Mouse (Mus musculus): ENCODE results near the gene Fam124a. TPM values are rescaled to one million over a fixed set of nuclear protein-coding genes. Genes with fewer than 3 reads are reported as not detected.

The Fam124a gene
- total RNA-seq (2023), result under 1 TPM in 1 of 2 experiments, not detected in 1; 0.84 TPM

DNA sequence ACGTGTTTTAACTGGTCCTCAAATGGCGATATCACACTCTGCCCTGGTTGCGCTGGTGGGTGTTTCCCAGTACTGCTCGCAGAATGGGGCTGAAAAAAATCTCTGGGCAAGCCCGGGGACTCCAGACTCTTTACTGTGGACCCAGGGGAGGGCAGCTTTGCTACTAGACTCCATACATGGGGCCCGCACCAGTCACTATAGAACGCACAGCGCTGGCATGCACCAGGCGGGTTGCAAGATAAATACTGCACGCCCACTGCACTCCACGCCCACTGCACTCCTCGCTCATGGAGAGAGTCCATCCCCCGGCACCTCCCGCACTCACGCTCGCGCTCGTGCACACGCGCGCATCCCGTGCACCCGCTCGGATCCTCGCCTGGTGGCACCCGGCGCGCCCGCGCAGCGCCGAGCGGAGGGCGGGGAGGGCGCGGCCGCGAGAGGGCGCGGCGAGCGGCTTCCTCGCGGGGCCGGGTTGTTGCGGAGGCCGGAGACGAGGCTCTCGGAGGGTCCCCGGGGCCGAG, at the start of gene Fam124a:
Gene Fam124a, plus strand, starts transcription at position 429 of the 521 bp plus-strand sequence.

DNA sequence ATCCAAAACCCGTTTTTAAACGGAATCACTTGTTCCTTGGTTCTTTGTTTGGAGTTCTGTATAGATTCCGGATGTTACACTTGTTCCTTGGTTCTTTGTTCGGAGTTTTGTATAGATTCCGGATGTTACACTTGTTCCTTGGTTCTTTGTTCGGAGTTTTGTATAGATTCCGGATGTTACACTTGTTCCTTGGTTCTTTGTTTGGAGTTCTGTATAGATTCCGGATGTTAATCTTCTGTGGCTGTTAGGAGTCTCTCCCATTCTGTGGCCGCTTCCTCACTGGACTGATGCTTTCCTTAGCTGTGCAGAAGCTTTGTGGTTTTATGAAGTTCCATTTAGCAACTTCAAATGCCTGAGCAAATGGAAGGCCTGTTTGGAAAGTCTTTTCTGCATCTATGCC, 11.3 kb downstream of the Fam124a start, which contains the start of gene Gm4131:
Gene Gm4131, minus strand, starts transcription at position 101 of the 400 bp plus-strand sequence.

Other genes starting within 250 kb of the Fam124a start
- gene Gucy1b2, start 99.4 kb upstream of the Fam124a start, total RNA-seq (2023), result not detected
- gene Gm4131, start 11.2 kb downstream of the Fam124a start, total RNA-seq (2023), result not detected
- not detected for gene Serpine3, start 107.9 kb downstream of the Fam124a start, total RNA-seq (2023)
- 10 to 100 TPM; 27.9 to 32.2 TPM for gene Ints6, start 205.4 kb downstream of the Fam124a start, total RNA-seq (2023)